Mouse (Mus musculus) kidney, adult 8-10 months (tissue): ENCODE results near the gene Neurod6.
A peak's percentile ranks its signal among the peaks of the same experiment; 100 is the strongest.
"Not testable (repeated sequence)": the region's sequence is repeated elsewhere in the genome, so short reads cannot be mapped to it uniquely, and the experiment has no call there.

Experiments used
- DNase-seq, 2 experiments: peaks; one replicate each; pipeline ENCODE4 v3.0.0; 2022

The Neurod6 gene

DNA sequence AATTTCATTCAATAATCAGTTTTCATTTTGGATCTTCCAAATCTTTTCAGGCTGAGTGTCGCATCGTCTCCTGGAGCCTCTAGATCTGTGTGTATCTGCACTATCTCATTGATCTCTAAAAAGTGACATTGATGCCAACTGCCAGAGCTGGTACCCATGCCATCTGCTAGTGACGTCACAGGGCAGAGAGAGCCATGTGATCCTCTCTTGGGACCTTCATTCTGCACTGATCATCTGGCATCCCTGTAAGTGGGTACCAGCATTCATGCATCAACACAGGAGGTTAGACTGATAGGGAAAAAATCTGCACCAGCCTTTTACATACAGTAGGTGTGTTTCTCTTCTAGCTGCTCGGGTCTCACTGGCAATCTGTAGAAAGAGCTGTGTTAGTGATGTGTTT, at the start of gene Neurod6:
Gene Neurod6, minus strand, starts transcription at position 290 of the 400 bp plus-strand sequence.
- DNase-seq: no peak

DNA sequence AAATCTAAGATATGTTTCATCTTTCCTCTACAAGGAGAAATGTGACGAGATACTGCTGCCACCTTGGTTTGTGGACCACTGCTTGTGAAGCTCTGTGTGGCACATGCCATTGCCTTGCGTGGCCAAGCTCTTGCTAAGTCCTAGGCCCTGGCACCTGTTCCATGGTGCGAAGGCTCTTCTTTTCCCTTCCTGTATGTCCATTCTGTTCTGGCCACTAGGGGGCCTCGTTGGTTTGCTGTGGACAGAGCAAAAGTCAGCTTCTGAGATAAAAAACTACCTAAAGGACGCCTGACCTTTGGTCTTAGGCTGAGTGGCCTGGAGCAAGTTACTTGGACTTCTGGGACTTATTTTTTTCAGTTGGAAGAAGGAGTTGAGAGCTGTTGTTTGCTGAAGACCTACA, 36.1 kb upstream of the Neurod6 start:
- DNase-seq: peak; percentile 12 to 61

DNA sequence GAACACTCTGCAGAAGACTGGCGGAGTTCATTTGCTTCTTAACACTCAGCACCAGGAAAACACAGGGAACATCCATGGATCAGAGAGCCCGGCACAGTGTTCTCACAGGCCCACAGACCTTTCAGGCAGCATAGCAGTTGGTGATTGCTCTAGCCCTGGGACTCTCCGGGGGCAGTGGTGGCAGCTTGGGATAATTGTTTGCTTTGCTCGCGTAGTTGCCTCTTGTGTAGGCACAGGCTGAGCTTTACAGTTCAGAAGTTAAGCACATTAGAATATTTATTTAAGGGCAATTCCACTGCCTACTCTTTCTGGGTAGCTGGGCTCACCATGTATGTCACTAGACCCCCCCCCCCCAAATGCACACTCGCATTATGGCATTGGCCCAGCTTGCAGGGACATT, 34.4 kb upstream of the Neurod6 start:
- DNase-seq: no peak

DNA sequence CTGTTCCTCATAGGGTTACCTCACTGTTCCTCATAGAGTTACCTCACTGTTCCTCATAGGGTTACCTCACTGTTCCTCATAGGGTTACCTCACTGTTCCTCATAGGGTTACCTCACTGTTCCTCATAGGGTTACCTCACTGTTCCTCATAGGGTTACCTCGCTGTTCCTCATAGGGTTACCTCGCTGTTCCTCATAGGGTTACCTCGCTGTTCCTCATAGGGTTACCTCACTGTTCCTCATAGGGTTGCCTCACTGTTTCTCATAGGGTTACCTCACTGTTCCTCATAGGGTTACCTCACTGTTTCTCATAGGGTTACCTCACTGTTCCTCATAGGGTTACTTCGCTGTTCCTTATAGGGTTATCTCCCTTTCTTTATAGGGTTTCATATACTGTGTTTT, 29.9 kb upstream of the Neurod6 start:
- DNase-seq: not testable (repeated sequence)

DNA sequence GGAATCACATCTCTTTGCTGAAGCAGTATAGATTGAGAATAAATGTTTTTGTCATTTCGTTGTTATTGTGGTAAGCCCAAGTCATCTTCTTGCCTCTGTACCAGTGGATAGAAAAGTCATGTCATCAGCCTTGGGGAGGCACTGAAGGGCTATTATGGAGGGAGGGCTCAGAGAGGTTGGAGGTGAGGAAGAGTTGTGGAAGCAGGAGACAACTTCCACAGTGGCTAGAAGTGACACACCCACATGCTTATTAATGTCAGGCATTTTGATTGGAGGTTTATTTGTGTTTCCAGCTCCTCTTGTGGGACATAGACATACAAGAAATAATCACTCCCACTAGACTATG, 23.7 kb upstream of the Neurod6 start:
- no peak for DNase-seq

DNA sequence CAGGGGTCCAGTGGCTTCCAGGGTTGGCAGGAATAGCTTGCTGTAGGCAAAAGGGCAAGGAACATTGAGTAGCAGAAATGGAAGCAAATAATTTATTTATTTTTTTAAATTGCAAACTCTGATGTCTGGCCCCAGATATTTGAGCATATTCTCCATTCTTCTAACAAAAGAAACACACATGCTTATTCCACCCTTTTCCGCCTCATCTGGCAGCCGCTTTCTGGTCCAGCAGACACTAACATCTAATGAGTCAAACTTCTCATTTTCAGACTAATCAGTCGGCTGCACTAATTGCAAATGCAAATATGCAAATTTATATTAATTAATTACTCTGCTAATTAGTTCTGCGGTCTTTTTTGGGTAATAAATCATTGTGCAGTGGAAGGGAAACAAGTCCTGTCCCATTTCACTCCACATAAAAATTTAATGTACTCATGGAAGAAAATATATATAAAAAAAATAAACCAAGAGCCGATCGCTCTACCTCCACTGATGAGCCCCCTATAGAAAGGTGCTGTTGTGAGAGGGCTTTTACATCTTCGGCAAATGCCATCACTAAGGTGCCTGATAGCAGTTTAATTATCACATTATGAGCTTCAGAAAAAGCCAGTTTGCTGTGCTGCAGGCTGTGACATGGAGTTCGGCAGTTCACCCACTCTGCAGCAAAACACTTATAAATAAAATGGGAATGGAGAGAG, 23.1 kb upstream of the Neurod6 start:
- no peak for DNase-seq

DNA sequence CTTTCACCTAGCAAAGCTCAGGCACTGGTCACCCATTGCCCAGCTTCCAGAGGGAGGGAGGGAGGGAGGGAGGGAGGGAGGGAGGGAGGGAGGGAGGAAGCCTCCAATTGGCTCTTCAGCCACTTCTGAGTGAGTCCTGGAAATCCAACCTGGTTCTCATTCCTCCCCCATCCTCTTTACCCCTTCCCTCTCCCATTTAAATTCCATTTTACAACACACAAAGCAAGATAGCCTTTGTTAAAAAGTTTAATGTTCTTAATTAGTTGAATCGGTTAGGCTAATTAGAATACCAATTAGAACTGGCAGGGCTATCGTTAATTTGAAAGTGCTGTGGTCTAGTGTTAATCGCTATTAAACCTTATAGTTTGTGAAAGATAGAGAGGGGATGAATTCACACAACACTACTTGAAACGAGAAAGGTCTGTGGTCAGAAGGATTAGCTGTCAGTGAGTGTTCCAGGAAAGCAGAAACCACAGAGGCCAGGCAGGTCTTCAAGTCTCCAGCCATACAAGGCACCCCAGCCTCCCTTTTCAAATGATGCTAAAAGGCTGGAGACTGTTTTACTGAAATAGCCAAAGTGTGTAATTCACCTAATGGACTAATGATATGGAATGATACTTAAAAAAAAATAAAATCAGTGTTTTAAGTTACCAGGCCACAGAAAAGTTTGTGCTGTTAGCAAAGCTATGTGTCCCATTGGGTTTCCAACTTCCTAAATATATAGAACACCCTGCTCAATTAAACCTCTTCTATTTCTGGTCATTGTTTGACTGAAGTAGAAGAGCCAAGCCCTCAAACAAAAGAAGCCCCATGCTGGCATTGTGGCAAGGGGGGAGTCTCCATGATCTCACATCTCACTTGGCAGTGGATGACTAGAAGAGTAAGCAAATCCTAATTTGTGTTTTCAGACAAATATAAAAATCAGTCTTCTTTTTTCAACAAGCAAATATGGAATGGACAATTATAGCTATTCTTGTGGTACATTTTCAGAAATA, 19.6 kb upstream of the Neurod6 start:
- DNase-seq: no peak

DNA sequence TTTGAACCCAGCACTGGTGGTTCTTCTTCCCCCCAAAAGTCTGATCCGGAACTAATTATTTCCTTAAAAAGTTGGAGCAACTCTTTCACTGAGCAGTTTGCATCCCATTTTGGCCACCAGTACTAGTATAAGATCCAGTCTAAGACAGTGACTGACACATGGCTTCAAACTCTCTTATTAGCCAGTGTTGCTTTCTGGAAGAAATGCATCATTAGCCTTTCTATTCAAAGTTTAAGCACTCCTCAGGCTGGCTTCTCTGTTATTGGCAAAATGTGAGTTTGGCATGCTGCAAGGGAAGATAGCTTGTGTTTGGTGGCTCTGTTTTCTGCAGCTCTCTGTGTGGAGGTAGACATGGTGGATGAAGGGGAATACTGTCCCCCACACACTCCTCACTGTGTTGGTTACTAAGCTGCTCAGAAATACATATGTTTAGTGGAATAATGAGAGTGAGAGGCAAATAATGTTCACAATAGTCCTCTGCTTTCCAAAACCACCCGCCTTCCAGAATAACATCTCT, 9.0 kb upstream of the Neurod6 start:
- no peak for DNase-seq

DNA sequence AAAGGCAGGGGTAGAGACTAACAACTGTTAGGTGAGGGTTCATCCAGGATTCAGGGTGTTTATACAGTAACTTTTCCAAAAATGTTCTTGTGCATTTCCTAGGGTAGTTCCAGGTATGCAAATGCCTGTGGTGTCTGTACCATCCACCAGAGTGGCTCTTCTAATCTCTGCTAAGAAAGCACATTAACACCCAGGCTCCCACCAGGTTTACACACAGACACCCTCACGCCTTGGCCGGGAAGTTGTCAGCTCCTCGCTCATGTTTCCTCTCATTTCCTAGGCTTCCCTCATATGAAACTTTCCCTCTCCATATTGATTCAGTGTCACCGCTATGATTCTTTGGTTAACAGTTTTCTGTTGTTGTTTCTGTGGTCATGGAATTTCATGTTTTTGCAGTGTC, 2.4 kb upstream of the Neurod6 start:
- no peak for DNase-seq

DNA sequence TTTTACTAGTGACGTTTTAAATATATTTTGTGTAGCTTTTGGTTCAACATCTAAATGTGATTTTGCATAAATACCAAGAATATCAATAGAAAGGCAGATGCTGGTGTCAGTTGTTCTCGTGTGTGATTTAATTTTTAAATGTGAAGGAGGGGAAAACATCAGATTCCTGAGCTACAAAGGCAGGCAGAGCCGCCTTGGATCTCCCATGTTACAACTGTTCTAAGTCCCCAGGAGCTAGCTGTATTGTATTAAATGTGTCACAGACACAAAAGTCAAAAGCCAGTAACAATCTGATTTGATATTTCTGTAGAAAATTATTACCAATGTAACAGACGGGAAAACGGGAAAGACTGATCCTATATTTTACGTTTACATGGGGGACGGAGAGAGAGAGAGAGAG, 1.8 kb upstream of the Neurod6 start:
- no peak for DNase-seq

DNA sequence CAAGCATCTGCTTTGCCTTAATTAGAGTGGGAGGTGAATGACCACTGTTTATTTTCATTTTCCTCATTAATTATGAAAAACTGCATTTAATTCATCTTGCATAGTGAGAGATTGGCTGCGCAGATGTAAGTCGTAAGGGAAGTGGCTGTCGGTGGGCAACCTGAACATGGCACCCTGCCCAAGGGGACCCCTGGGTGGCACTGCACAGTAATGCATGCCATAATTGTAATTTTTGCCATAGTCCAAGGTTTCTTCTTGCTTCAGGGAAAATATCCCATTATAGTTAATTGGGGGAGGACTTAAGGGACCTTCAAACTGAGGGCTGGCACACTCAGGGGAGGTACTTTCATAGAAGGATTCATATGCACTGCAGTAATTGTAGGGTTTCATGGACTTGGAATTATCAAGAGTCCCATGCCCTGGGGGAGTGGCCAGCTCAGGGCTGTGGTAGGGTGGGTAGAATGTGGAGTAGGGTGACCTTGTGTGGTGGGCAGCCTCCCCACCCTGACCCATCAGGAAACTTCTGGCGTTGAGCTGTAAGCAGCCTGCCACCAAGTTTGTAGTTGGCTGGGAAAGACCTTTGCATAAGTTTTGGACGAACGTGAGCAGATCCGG, 2.4 kb downstream of the Neurod6 start:
- no peak for DNase-seq

DNA sequence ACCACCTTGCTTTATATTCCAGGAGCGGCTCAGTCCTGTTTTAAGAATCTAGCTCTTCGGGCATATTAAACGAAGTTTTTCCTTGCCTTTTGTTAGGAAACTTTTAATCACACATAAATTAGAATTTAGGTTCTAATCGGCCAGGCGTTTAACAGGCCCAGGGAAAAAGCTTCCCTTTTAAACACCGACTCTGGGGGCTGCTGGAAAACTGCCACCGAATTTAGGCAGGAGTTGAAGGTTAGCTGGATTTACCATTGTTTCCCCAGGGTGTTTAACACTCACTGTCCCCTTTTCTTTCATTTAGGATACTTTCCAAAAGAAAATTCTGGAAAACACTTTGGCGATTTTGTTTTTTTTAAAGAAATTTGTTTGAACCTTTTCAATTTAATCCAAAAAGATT, 3.7 kb downstream of the Neurod6 start:
- no peak for DNase-seq

DNA sequence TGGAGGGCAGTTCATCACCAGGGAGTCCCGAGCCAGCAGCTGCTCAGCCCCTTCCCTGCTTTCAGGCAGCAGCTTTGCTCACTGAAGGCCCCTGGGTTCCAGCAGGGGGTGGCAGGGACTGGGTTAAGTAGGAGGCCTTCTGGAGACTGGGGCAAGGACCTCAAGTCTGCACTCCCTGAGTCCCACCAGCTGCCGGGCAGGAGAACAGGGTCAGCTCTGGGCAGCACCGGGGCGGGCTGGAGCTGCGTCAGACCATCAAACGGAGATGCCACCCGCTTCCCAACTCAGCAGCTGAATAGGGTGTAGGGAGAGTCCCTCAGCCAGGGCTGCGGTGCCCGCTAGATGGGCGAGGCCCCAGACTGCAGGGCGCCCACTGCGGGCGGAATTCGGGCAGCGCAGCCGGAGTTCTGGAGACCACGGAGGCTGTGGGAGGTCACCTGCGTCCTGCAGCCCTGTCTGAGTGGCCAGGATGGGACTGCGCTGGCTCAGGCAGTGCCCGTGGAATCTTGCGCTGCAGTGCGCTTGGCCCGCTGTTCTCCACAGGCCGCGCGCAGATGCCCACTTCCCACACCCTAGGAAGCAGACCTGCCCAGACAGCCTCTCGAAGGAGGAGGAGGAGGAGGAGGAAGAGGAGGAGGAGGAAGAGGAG, 4.3 kb downstream of the Neurod6 start:
- no peak for DNase-seq

DNA sequence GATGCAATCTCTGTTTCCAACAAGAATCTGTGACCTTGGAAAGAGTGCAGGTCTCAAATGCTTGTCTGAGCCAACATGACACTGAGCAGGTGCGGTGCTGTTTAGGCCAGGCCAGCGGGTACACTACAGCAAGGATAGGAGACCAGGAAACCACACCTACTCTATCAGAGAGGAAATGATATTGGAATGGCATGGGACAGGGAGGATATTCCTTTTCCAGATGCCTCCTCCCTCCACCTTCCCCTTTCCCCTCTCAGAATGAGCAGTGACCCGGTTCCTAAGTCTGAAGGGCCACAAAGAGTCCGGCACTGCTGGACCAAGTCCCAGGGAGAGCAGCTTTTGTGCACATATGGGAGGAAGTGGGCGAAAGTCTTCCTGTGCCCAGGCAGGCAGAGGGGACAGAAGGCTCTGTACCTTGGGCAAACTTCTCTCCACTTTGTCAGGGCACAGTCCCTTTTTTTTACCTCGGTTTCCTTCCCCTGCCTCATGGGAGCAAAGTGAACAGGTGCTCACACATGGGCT, 4.9 kb downstream of the Neurod6 start:
- DNase-seq: no peak

DNA sequence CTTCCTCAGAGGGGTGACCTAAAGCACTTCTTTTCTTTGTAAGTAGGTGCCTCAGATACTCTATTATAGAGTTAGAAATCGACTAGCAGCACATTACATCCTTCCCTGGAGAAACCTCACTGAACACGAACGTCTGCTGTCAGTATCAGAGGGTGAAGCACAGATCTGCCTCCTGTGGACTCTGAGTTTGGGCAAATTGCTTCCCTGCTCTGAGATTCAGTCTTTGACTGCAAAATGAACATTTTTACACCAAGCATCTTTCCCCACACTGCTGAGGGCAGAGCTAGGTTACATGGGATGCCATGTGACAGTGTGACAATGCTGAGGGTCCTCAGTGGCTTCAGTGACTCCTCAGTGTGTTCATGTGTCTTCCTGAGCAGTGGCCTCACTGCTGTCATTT, 13.3 kb downstream of the Neurod6 start:
- no peak for DNase-seq

DNA sequence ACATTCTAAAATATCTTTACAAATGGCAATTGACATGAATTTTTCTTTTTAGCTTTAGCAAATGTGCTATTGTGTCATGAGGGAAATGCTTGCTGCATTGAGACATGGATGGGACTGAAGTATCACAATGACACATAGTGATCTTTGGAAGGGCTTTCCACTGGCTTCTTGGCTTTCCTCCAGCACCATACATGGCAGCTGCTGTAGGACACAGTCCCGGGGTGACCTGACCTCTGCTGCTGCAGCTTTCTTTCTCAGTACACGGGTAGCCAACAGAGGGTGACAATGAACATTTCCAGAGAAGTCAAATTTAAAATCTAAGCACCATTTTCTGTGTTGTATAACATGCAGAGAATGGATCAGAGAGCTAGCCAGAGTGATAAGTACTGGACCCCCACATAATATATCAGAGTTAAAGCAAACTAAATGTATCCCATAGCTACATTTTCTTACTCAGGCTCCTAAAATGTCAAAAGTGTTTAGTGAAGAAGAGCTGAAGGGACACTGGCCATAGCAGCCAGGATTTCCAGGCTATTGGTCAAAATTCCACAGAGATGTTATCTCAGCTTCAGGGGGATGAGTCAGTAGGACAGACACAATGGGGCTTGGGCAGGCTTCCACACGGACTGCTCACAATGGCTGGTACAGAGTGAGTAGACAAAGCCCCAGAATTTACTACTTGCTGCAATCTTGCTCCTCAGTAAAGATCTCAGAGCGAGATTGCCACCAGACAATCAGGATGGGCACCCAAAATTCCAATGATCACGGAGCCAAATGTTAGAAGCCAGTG, 19.7 kb downstream of the Neurod6 start:
- no peak for DNase-seq

DNA sequence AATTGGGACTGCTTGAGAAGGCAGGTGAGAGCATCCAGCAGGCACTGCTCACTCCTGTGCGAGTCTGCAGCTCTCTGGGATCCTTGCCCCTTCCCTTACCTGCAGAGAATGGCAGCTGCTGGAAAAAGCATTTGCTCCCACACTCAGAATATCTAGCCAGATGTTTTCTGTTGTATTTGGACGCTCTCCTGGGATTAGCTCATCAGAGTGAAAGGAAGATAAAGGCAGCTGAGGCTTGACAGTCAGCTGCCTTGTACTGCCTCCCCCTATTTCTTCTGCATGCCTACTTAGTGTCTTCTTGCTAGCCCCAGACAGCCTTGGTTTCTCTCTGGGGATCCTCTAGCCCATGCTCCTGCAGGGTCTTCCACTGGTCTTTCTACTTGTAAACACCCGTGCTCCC, 31.1 kb downstream of the Neurod6 start:
- no peak for DNase-seq

DNA sequence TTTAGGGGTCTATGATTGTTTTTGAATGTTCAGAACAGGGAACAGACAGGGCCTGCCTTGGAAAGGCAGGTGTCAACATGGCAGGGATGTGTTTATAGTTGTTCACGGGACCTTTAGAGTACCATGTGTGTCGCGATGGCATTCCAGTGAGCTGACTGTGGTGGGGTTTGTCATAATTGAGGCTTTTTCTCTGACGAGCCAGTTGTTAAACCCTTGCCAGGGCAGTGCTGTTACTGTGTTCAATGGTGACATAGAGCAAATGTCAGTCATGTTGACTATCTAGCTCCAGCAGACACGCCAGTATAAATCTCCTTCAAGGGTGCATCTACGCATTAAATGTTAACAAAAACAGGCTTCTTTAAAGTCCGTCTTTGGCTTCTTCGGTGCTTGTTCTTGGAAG, 31.5 kb downstream of the Neurod6 start:
- no peak for DNase-seq

DNA sequence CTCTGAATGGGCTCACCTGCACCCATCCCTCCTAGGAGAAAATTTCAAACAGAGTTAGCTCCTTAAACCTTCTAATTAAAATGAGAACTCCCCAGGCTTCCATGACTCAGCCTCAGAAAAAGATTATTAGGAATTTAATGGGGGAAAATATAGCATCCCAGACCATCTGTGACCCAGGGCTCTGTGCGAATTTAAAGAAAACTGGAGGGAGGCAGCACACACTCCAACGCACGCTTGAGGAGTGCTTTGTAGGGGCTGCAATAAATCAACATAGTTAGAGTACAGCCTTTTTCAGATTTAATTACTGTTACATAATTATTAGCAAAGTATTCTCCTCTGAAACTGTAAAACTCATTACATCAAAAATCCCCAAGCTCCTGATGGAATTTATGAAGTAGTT, 32.2 kb downstream of the Neurod6 start:
- no peak for DNase-seq

DNA sequence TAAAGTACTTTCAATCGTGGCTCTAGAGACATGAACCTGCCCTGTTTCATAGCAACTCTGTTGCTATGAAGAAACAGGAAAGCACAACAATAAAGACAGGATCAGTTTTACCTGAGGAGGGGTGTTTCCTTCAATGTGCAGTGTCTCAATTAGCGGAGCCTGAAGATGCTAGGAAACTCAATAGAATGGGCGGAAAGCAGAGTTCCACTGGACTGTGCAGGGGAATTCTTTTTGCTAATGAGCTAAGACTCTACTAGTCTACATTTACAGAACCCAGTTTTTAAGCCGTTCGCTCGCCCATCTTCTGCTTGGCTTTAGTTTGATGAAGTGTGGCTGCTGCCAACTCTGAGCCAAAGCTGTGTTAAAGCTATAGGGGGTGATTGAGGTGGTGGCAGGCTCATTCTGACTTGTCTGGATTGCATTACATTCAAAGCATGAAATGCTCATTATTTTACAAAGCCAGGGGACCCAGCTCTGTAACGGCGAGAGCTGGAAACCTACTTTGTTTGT, 33.2 kb downstream of the Neurod6 start:
- no peak for DNase-seq

DNA sequence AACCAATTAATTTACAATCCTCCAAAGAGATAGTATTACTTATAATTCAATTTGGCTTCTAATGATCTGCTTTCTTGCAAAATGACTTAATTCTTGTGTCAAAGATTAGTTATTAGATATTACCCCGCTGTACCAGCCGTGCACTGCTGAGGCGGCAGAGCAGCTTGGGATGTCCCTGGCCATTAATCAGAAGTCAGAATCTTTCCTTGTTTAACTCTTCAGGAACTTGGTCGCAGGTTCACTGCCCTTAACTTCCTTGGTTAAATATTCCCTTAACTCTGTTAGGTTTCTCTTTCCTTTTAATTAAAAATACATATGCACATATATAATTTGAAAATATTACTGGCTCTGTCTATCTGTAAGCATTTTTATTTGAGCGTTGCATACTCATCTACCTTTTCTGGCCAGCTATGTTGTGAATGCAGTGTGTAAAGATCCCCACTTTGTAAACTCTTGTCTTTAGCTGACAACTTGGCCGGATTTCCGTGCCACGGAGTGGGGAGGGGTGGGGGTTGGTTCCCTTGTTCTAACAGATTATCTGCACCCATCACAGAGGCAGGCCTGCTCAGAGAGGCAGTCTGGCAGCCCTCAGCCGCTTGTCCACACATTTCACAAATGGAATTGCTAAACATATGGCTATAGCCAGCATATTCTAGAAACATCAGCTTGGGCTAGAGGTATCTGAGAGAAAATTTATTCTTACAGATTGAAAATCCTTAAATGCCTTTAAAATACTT, 34.1 kb downstream of the Neurod6 start:
- no peak for DNase-seq
